Mouse (Mus musculus) stomach, postnatal 0 days (tissue): ENCODE measurements at regions not wholly inside any gene's neighbourhood (a gene's known extent, or its start where the extent isn't known, plus 50 kb on each side); places are given as distances from the start of the nearest gene placed in this dataset.

ENCODE experiments used
- ATAC-seq: fragments of 200-750 bp; cut with Nextera tagmentation; 2 replicates; pipeline ENCODE4 v1.8.0; 2017; ENCODE audit not compliant: low FRiP score, low TSS enrichment
- DNase-seq: peaks from one replicate; pipeline ENCODE4 v3.0.0-alpha.2; 2016; ENCODE audit warnings: low spot score
- H3K27ac ChIP-seq: fragments of 300-500 bp; sonication (generic); replicated peaks from 2 replicates; pipeline ENCODE4 v1.5.1; 2014; ENCODE audit warnings: mild to moderate bottlenecking, control low read depth
- H3K27me3 ChIP-seq: fragments of 300-500 bp; sonication (generic); 2 replicates; pipeline ENCODE4 v1.6.1; 2014; ENCODE audit warnings: low read length; ENCODE audit not compliant: control insufficient read depth, insufficient read depth
- H3K36me3 ChIP-seq: fragments of 300-500 bp; sonication (generic); 2 replicates; pipeline ENCODE4 v1.6.1; 2014; ENCODE audit warnings: low read length, mixed read lengths; ENCODE audit not compliant: control insufficient read depth, insufficient read depth
- H3K4me1 ChIP-seq: fragments of 300-500 bp; sonication (generic); replicated peaks from 2 replicates; pipeline ENCODE4 v1.6.1; 2014; ENCODE audit warnings: antibody characterized with exemption; ENCODE audit not compliant: control insufficient read depth, insufficient read depth
- H3K4me2 ChIP-seq: fragments of 300-500 bp; sonication (generic); replicated peaks from 2 replicates; pipeline ENCODE4 v1.6.1; 2014; ENCODE audit warnings: low read depth, mild to moderate bottlenecking, control low read depth, moderate library complexity
- H3K4me3 ChIP-seq: fragments of 300-500 bp; sonication (generic); 2 replicates; pipeline ENCODE4 v1.5.1; 2014; ENCODE audit warnings: low read depth, low read length, control low read depth
- H3K9ac ChIP-seq: fragments of 300-500 bp; sonication (generic); 2 replicates; pipeline ENCODE4 v1.6.1; 2014; ENCODE audit warnings: mild to moderate bottlenecking, low read length, control low read depth, mixed read lengths
- H3K9me3 ChIP-seq: fragments of 300-500 bp; sonication (generic); 2 replicates; pipeline ENCODE4 v1.6.1; 2016; ENCODE audit warnings: low read length; ENCODE audit not compliant: control insufficient read depth
- CTCF ChIP-seq: IDR thresholded peaks from 2 replicates; pipeline ENCODE4 v1.5.1; 2016; ENCODE audit warnings: antibody characterized with exemption, low read depth, mild to moderate bottlenecking, moderate library complexity
- EP300 ChIP-seq: optimal IDR thresholded peaks from 2 replicates; pipeline ENCODE3; 2016; ENCODE audit warnings: antibody characterized with exemption
- WGBS: fragments of 180-500 bp; shearing (Covaris S2); extraction: QIAGEN DNeasy Blood & Tissue Kit; methylation state at CpG from one replicate; pipeline ENCODE4 v1.1.7; 2014; 5-methylcytosine and 5-hydroxymethylcytosine counted together

DNA sequence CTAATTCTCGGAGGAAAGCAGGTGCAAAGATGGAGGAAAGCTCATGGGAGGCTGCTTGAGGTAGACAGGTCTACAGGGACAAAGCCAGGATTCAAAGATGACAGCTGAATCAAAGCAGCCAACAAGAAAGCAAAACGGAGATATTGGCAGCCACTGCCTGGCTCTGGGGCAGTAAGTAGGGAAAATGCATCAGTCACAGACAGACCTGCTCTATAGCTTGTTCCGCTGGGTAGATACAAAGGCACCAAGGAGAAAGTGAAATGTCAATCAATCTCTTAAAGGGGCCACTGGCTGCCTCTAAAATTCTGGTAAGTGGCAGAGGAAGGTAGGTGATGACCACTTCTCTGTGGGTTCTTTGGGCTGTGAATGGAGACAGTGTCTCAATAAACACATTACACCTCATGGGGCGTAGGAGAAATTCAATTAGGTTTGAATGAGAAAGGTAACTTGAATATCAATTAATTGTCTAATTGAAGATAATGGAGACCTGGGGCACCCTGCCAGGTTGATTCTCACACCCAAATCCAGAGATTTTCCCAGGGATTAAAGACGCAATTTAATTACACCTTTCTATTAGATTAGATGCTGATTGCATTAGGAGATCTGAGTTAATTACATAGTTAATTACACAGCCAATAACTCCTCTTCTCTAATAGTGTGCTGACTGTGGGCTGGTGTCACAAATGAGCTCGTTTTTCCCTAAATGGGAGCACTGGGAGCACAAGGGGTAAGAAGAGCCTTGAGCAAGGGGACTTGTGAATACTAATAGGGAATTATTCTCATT lies 555.1 kb downstream of the Gm9195 start:
- WGBS = 61% methylated on average over 6 of the region's 6 CpGs
- no peak for DNase-seq
- H3K9ac ChIP-seq = no peak overlapping the region

GRCm38 (mm10) chr14:71915964-71916363 lies 575.7 kb downstream of the Gm9195 start:
- no peak overlapping the region for H3K9ac ChIP-seq
- WGBS = 49% methylated on average over 5 of the region's 5 CpGs
- no peaks in the 10 kb centered on the region for H3K9me3 ChIP-seq
- no peaks in the 10 kb centered on the region for H3K27me3 ChIP-seq
- no peak for ATAC-seq
- no peak overlapping the region for H3K4me3 ChIP-seq
- no peak overlapping the region for H3K27ac ChIP-seq
- no peak overlapping the region for H3K4me2 ChIP-seq
- TF ChIP-seq CTCF (no peak), EP300 (no peak)
- no peaks in the 10 kb centered on the region for H3K36me3 ChIP-seq
- H3K4me1 ChIP-seq = no peaks in the 10 kb centered on the region
- no peak for DNase-seq

More for the DNA sequence above, 555.1 kb downstream of the Gm9195 start:
- Histone ChIP-seq H3K4me1 (no peaks in the 10 kb centered on the region), H3K4me3 (no peak overlapping the region), H3K4me2 (no peak overlapping the region), H3K27ac (no peak overlapping the region), H3K27me3 (no peaks in the 10 kb centered on the region), H3K9me3 (no peaks in the 10 kb centered on the region), H3K36me3 (no peaks in the 10 kb centered on the region)
- no peak for TF ChIP-seq EP300
- no peak for TF ChIP-seq CTCF
- ATAC-seq = no peak

GRCm38 (mm10) chr14:71910936-71911335 lies 580.7 kb downstream of the Gm9195 start:
- Histone ChIP-seq H3K4me3 (no peak overlapping the region), H3K27me3 (no peaks in the 10 kb centered on the region), H3K27ac (no peak overlapping the region), H3K9ac (no peak overlapping the region), H3K9me3 (no peaks in the 10 kb centered on the region), H3K4me1 (no peaks in the 10 kb centered on the region), H3K36me3 (no peaks in the 10 kb centered on the region), H3K4me2 (no peak overlapping the region)
- ATAC-seq (no peak), DNase-seq (no peak)
- 91% methylated on average over 2 of the region's 2 CpGs for WGBS
- TF ChIP-seq CTCF = no peak
- TF ChIP-seq EP300 = no peak

- no peak for ATAC-seq
- Histone ChIP-seq H3K9me3 (no peaks in the 10 kb centered on the region), H3K4me1 (no peaks in the 10 kb centered on the region), H3K27ac (no peak overlapping the region), H3K36me3 (no peaks in the 10 kb centered on the region), H3K4me3 (no peak overlapping the region), H3K4me2 (no peak overlapping the region), H3K27me3 (no peaks in the 10 kb centered on the region), H3K9ac (no peak overlapping the region)
- 87% methylated on average over 4 of the region's 4 CpGs for WGBS
- TF ChIP-seq CTCF (no peak), EP300 (no peak)
- DNase-seq = no peak
Measured at GRCm38 (mm10) chr14:71895468-71895867, 596.2 kb downstream of the Gm9195 start.

DNA sequence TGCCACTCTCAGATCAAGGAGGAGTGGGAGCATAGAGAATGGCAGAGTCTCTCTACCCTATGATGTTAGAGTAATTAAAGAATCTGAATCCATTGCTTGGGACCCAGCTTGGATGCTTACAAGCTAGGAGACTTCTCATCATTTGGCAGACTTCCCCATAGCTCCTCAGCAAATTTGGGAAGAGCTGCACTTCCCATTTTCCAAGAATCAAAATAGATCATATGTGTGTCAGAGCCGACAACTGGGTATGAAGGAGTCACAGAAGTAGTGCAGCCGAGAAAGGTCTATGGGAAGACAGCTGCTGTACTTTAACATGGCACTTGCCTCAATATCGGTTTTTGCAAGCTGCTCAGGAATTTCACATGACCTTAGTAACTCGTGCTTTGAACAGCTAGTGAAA lies 596.8 kb downstream of the Gm9195 start:
- DNase-seq (no peak), ATAC-seq (no peak)
- Histone ChIP-seq H3K27ac (no peak overlapping the region), H3K27me3 (no peaks in the 10 kb centered on the region), H3K4me3 (no peak overlapping the region), H3K9me3 (no peaks in the 10 kb centered on the region), H3K36me3 (no peaks in the 10 kb centered on the region), H3K4me1 (no peaks in the 10 kb centered on the region), H3K4me2 (no peak overlapping the region), H3K9ac (no peak overlapping the region)
- no peak for TF ChIP-seq EP300
- no peak for TF ChIP-seq CTCF
- 71% methylated on average over 4 of the region's 4 CpGs for WGBS

- DNase-seq = no peak
- no peaks in the 10 kb centered on the region for H3K36me3 ChIP-seq
- no peaks in the 10 kb centered on the region for H3K9me3 ChIP-seq
- no peak overlapping the region for H3K27ac ChIP-seq
- ATAC-seq = no peak
- TF ChIP-seq EP300 = no peak
- no peak for TF ChIP-seq CTCF
- no peaks in the 10 kb centered on the region for H3K4me1 ChIP-seq
- no peaks in the 10 kb centered on the region for H3K27me3 ChIP-seq
- no peak overlapping the region for H3K4me2 ChIP-seq
- no peak overlapping the region for H3K9ac ChIP-seq
- H3K4me3 ChIP-seq = no peak overlapping the region
- WGBS = 53% methylated on average over 1 of the region's 1 CpGs
Measured at GRCm38 (mm10) chr14:71893361-71893760, 598.3 kb downstream of the Gm9195 start.
